Mouse (Mus musculus) embryo, embryonic 9.5 days (tissue): ENCODE data around the gene Zfp568.
"Not testable (repeated sequence)": the region's sequence is repeated elsewhere in the genome, so short reads cannot be mapped to it uniquely, and the experiment has no call there.

Experiments used
- DNase-seq: peaks from one replicate; pipeline ENCODE4 v3.0.0-alpha.2; 2017; ENCODE audit errors: extremely low spot score

Zfp568 gene

DNA sequence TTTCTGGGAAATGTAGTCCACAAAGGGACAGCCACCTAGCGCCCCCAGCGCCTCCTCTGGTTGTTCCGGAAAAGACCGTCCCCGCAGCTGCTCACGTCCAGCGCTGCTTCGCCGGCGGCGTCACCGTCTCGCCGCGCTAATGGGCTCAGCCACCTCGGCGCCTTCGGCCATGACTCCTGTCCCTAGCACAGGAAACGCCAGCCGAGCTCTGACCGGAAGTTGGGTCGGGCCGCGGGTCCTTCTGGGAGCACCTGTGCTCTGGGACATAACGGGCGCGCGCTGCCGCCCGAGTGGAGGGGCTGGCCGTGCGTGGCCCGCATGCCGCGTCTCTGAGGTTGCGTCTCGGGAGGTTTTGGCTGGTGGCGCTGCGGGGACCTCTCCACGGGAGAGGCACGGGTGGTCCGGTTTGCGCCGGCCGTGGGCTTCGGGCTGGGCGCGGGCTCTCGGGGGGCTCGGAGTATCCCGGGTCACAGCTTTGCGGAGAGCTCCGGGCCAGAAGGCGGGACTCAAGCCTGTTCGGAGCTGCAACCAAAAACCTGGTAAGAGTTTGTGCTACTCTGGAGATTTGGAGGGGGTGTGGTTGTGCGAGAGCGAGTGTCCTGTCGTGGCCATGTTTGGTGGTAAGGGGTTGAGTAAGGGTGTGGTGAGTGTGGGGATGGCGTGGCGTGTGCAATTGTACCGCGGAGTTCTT is at the start of gene Zfp568:
Gene Zfp568, plus strand, starts transcription at position 266 of the 691 bp plus-strand sequence.
- peak; percentile 94 for DNase-seq

DNA sequence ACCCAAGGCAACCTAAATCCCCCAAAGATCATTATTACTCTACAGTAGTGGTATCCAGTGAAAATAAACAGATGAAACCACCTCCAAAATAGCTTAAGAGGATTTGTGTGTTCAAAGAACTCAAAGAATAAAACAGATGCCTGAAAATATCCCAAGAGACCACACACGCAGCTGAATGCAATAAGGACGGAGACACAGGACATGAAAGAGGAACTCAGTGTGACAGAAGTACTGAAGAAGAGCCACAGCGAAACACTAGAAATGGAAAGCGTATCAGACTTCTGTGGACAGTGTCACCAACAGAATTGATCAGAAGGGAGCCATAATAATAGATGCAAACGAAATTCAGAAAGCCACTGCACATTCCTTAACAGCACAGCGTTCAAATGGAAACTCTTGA is 44.9 kb upstream of the Zfp568 start:
- no peak for DNase-seq

DNA sequence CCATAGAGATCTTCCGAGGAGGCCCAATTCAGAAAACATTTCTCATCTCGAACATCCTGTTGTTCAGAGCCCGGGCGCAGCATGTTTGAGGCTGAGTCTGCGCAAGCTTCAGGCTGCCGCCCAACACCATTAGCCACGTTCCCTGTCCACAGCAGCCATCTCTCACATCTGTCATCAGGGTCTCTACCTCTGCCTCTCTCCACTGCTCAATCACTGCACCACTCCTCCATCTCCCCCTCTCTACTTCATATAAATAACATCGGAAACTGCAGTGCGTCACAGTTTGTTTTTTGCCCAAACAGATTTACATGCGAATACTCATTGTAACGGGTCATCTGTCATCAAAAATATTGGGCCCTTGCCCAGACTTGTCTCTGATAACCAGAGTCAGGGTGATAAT is 42.7 kb upstream of the Zfp568 start:
- DNase-seq: no peak

DNA sequence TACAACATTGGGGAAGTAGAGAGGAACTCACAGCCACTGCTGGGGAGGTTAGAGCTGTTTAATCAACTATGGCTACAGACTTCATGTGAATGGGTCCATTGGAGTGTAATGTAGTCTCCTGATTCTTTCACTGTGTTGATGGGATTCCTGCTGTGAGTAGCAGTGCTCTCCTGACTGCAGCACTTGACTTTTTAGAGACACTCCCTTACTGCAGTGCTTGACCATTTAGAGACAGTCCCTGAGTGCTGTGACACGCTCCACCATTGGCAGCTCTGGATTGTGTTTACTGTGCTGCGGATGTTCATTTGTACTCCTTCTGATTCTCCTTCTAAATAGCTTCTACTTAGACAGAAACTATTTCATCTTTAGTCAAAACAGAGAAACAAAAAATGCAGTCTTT is 41.0 kb upstream of the Zfp568 start:
- DNase-seq: no peak

DNA sequence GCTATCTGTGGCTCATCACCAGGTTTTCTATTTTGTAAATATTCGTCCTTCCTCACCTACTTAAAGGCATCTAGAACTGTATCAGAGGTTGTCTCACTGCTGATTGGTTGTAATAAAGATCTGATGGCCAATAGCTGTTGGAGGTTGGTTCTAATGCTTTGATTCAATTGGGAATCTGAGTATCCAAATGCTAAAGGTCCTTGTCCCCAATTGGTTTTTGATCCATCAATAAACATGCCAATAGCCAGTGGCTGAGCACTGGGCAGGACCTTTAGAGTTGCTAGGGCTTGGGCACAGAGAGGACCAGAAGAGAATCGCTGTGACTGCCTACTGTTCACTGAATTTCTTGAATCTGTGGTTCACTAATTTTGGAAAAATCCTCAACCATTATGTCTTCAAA is 40.0 kb upstream of the Zfp568 start:
- DNase-seq: no peak

DNA sequence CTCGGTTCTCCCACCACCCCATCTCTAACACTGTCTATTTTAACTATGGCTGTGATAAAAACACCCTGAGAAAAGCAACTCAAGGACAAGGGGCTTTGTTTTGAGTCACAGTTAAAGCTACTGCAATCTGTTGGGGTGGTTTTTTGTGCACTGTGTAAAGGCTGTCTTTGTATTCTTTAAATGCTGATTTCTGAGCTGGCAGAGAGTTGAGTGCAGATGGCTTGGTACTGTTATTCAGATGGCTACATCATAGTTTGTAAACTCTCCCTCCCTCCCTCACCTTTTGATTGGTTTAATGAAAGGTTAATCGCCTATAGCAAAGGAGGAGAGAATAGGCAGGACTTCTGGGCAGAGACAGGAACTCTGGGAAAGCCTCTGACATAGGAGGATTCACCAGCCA is 39.6 kb upstream of the Zfp568 start:
- no peak for DNase-seq

DNA sequence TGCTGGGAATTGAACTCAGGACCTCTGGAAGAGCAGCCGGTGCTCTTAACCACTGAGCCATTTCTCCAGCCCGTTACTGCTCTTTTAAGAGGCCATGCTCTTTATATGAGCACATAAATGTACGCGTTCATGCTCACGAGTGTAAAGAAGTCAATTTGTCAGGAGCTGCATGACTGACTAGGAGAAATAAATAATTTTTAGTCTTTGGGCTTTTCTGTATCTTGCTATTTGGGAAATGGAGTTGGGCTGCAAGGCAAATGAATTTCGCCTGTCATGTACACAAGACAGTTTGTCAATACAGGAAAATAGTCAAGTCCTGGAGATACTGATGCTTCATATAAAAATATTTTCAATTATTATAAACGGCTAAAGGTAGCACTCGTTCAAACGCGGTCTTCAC is 30.7 kb upstream of the Zfp568 start:
- DNase-seq: no peak

DNA sequence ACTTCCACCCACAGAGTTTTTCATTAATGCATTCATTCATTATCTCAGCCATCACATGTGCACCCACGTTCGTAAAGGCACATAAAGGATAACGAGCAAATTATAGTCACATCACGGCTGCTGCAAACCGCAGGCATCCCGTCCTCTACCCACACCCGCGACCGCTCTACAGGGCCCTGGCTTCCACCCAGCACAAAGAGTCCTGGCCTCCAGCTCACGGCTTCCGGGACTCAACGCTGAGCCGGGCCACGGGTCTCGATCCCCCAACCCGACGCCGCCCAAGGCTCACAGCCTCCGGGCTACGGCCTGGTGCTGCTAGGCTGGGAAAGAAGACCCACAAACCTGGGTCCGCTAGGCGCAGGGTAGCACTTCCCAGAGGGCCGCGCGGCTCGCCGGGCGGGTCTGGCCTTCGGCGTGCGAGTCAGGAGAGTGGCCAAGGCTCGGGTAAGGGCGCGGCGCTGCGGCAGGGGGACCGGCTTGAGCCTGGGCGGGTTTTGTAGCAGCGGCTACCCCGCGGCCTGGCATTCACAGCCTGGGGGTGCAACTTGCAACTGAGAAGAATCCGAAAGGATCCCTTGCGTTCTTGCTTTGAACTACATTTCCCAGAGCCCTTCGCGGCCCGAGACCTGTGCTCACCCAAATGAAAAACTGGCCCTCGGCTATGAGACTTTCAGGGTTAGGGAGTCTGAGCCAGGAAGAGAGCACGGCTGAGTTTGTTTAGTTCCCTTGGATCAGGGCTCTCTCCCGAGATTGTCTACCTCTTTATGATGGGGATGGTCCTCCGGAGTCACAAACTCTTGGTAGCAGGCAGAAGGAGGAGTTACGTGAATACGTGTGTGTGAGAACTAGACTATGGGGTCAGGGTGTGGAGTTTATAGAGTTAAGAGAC is 30.0 kb upstream of the Zfp568 start, which contains the start of gene Zfp74:
Gene Zfp74, minus strand, starts transcription at position 577 of the 889 bp plus-strand sequence.
- peak; percentile 89 for DNase-seq

DNA sequence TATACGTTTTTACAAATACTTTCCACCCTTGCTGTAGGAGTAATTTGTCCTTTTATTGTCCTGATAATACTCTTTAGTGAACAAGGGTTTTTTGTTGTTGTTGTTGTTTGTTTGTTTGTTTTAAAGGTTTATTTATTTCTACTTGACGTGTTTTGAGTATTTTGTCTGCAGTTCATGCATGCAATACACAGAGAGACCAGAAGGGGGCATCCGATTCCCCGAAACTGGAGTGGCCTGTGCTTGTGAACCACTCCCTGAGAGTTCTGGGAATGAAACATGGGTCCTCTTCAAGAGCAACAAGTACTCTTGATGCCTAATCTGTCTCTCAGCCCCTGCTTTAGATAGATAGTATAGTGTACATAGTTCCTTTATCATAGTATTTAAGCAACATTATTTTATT is 29.0 kb upstream of the Zfp568 start:
- DNase-seq: peak; percentile 60

DNA sequence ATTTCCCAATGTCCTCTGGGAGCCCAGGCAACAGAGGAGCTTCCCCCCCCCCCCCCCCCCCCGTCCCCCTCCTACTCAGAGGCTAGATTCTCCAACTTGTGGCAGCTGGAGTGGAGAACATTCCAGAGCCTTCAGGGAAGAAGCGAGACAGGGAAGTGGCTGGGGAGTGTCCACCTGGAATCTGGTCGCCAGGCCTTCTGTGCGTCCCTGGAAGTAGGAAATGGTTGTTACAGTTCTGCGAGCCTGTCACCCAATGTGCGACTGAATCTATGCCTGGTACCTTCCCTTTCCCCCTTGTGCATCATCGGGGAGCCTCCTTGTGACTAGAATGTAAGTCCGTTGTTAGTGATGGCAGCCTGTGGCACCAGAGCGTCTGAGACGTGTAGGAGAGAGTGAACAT is 27.5 kb upstream of the Zfp568 start:
- no peak for DNase-seq

DNA sequence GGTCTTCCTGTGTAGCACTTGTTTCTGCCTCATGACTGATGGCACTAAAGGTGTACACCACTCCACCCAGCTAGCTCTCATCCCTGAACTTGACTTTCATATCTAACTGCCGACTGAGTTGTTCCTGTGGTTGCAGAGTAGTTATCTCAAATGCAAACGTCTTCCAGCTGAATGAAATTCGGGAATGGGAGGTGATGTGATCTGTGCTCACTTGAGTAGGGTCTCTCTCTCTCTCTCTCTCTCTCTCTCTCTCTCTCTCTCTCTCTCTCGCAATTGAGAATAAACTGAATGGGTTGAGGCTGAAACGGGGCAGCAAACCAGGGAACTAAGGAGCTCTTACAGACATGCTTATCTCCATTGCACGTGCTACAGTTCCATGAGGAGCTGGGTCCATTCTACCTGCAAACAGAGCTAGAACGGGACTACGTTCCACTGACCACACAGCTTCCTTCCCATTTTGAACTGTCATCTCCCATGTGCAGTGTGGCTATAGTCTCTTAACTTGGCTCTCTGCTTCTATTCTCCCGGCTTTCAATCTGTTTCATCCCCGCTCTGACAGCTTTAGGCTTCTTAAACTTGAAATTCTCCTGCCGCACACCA is 25.5 kb upstream of the Zfp568 start:
- DNase-seq: no peak

DNA sequence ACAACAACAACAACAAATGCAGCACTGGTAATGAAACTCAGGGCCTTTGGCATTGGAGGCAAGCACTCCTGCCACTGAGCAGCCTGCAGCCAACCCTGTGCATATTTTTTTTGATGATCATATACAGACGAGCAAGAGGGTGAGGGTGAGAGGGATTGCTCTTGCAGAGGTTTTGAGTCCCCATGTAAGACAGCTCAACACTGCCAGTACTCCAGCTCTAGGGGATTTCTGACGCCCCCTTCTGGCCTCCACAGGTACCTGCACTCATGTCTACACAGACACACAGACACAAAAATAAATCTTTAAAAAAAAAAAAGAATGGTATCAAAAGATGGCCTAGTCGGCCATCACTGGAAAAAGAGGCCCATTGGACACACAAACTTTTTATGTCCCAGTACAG is 24.8 kb upstream of the Zfp568 start:
- DNase-seq: no peak

DNA sequence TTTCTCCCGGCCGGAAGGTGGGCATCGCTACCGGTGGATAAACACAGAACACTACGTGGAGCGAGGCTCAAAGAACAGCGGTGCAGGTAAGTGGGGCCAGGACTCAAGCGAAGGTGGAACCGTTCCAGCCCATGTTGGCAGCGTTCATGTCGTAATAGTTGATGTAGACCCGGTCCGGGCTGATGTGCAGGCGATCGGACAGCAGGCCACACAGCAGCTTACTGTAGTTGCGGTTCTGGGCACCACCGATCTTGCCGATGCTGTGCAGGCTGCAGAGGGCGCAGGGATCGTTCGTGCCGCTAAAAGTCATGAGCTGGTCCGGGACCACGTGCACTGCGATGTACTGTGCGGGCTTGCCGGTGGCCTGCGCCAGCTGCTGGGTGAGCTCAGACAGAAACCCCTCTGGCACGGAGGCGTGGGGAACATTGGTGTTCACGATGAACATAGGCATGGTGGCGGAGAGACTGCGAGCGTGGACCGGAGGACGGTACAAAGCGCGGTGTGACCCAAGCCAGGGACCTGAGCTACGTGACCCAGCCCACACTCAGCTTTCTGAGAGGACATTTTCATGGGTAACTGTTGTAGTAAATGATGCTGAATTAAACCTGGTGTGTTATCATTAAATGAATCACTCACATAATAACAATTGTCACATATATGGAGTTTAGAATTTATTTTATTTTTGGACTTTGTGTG is 18.5 kb upstream of the Zfp568 start:
- not testable (repeated sequence) for DNase-seq

DNA sequence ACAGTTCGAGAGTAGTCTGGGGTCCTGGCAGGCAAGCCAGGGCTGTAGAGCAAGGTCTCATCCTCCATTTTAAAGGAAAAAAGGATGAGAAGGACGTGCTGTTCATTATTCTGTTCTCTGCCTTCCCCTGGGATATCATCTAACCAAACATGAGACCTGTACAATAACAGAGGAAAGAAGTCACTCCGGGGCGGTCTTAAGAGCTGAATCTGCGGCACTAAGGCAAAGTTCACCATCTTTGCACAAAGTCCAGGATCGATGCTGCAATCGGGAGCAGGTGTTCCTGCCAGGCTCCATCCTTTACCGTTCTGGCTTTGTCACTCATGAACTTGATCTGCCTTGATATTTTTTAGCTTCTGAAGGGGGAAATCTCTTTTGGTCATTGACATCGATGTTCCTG is 13.1 kb upstream of the Zfp568 start:
- no peak for DNase-seq

DNA sequence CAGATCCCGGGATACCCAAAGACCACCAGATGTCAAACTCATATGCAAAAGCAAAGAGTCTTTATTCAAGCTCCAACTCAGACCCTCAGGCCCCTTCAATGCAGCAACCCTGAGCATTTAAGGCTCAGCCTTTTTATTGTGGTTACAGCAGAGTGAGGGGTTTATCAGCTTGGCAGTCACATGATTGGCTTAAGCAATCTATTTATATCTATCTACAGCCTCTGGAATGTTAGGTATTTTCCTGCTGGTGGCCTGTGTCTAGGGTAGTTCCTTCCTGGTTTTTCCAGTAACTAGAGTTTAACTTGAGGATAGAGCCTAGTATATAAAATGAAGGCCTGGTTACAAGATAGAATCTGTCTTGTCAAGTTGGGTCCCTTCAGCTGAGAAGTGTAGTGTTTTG is 3.0 kb upstream of the Zfp568 start:
- no peak for DNase-seq

DNA sequence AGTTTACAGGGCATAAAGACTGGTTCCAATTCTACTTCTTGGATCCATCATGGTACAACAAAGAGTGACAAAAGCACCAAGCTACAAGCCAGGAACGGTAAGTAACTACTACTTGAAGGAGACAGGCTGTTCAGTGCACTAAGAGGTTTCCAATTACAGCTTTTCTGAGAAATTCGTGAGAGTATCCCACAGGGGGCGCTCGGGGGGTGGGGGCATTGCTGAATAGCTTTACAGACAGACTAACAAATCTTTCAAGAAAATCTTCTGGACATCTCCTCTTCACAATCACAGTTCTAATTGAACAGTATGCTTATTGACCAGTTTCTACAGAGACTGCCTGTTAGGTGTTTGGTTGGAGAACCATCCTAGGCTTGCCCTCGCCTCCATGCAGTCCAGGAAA is 2.3 kb upstream of the Zfp568 start:
- no peak for DNase-seq

DNA sequence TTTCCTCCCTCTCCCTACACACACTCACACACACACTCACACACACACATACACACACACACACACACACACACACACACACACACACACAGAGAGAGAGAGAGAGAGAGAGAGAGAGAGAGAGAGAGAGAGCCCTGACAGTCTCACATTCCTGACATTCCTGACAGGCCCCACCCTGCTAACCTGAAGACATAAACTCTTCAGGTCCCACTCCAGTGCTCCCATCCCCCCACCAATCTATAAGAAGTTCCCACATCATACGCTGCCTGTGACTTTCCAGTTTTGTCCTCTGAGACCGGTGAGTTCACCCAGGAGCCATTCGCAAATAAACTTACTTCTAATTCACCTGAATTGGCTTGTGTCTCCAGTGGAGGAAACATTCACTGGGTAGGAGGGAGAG is 1.9 kb upstream of the Zfp568 start:
- DNase-seq: no peak

DNA sequence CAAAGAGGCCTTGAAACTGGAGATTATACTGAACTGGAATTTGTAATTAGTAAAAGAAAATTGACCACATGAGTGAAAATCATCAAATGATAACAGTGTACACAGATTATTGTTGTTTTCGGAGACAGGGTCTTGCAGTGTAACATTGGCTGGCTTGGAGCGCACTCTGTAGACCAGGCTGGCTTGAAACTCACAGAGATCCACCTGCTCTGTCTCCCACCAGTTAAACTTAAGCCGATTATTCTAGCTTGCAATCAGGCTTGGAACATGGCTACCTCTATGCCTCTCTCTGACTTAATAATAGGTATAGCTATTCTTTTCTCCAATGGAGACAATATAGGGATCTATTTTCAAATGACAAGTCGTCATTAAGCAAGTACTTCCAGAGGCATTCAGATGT is 1.4 kb upstream of the Zfp568 start:
- no peak for DNase-seq

DNA sequence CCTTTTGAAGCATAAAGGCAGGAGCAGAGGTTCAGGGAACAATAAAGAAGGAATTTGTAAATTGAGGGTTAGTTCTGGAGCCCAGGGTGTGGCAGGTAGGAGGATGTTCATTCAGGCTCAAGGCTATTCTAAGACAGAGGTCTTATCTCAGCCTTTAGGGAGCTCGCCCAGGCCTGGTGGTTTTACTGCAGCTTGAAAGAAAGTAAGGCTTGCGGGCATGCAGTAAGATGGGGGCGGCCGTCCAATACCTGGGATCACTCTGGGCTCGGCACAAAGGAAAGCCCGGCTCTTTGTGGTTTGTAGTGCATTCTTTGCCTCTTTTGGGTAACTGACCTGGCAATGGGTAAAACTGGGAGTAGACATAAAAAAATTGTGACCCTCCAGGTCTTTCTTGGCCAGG is 824 bp upstream of the Zfp568 start:
- DNase-seq: no peak

DNA sequence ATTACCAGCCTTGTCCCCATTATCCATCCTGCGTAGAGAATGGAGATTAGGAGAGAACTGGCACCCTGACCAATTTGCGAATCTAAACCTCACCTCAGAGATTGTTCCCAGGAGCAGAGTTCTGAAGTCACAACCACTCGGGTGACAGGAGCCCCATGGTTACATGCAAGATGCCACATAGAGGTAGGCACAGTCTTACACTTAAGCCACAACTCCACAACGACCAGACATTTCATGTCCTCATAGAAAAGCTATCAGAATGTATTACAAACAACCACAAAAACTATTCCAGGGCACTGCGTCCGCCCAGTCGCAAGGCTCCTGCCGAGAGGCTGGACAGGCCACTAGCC is 440 bp upstream of the Zfp568 start:
- no peak for DNase-seq

DNA sequence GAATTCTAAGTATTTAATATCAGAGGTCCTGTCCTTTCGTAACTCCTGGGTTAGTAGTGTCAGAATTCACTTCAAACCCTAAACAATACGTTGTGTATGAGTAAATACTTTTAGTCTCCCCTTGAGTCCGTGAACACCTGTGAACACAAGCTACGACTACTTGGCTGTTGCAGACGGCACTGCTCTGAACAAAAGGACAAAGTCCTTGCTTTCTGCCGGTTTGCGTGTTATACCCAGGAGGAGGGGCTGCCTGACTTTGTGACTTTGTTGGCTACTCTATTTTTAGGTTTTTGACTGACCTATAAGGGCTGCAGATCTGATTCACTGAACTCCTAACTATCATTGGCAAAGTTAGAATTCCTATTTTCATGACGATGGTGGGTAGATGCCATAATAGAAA is 2.3 kb downstream of the Zfp568 start:
- DNase-seq: no peak

DNA sequence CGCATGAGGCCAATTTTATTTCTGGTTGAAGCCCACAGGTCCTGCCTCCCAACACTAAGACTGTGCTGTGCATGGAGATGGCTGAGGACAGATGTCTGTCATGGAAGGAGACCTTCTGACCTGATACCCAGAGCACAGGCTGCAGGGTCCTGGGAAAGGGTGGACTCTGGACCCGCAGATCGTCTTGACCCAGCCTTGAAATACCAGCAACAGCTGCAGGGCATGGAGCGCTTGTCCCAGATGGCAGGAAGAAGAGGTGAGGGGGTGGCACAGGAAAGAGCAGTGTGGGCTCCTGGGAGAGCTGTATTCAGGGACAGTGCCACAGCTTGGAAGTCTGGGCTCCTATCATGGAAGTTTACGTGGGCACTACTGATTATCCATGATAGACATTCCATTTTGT is 3.8 kb downstream of the Zfp568 start:
- no peak for DNase-seq
